Mouse (Mus musculus) kidney, adult 2 months (tissue): ENCODE measurements around the gene Macrod2.

Source experiments
- CTCF ChIP-seq: fragments of 200-500 bp; conservative IDR thresholded peaks from 2 replicates; pipeline ENCODE4 v1.5.1; 2011; ENCODE audit warnings: low read depth, mild to moderate bottlenecking, control low read depth, low read length, moderate library complexity, mixed read lengths; ENCODE audit not compliant: insufficient read depth, insufficient read length
- POLR2A ChIP-seq: fragments of 200-500 bp; IDR thresholded peaks from one replicate; pipeline ENCODE4 v1.6.1; 2011; ENCODE audit warnings: low read depth, low read length, control low read depth

DNA sequence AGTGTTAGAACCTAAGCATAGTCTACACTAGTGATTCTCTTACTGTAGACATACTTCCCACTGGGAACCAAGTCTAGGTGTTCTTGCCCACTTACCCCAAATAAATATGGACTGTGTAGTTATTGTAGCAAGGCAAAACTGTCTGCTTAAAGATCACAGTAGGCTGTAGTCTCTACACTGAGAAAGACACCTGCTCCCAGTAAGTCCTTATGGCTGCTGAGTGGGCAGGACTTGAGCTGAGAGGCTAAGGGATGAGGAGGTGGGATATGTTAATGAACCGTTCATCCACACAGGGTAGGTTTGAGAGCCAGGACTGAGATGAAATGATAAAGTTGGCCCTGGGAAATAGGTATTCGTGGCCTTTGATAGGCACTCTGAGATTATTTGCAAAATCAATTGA lies 1869.6 kb downstream of the Macrod2 start:
- TF ChIP-seq POLR2A: no peak
- TF ChIP-seq CTCF: no peak
